15 mouse cellular contexts compared by ENCODE assay signal in genomic region chr14:88092967-88093366, GRCm38 (mm10).
"Had no signal": no experiment of that assay in that cellular context is flagged by ENCODE, and none has a peak within 500 bp of the region (broad histone marks: within the 10 kb centered on the region; RNA-seq: fewer than 3 reads in every experiment).

No protein-coding gene starts in this region.

- ATAC-seq: lung, postnatal 0 days; midbrain, embryonic 15.5 days had no signal

- H3K4me2 ChIP-seq: liver, embryonic 11.5 days; liver, embryonic 15.5 days; midbrain, embryonic 15.5 days; neural tube, embryonic 13.5 days had no signal

- H3K36me3 ChIP-seq: limb, embryonic 10.5 days; liver, embryonic 15.5 days; midbrain, embryonic 10.5 days; midbrain, embryonic 15.5 days; neural tube, embryonic 13.5 days had no signal

- H3K9me3 ChIP-seq: limb, embryonic 10.5 days; liver, embryonic 15.5 days; midbrain, embryonic 10.5 days; midbrain, embryonic 15.5 days; neural tube, embryonic 13.5 days had no signal

- H3K27ac ChIP-seq: left cerebral cortex, adult 2 months; limb, embryonic 10.5 days; liver, embryonic 15.5 days; midbrain, embryonic 10.5 days; midbrain, embryonic 15.5 days; neural tube, embryonic 13.5 days had no signal

- H3K4me1 ChIP-seq: limb, embryonic 10.5 days; liver, embryonic 15.5 days; midbrain, embryonic 10.5 days; midbrain, embryonic 15.5 days; neural tube, embryonic 13.5 days had no signal

- H3K27me3 ChIP-seq: liver, embryonic 15.5 days; midbrain, embryonic 15.5 days; neural tube, embryonic 13.5 days had no signal

- DNase-seq: kidney, adult 9 months; kidney, postnatal 14 days; lung, adult 2 months; lung, postnatal 4 days; right cerebral cortex, adult 18-20 months; right cerebral cortex, postnatal 25 days; thymus, postnatal 4 days had no signal

- H3K9ac ChIP-seq: liver, embryonic 15.5 days; midbrain, embryonic 15.5 days; neural tube, embryonic 13.5 days had no signal

- H3K4me3 ChIP-seq: left cerebral cortex, adult 2 months; limb, embryonic 10.5 days; liver, embryonic 15.5 days; midbrain, embryonic 10.5 days; midbrain, embryonic 15.5 days; neural tube, embryonic 13.5 days had no signal
